Mouse (Mus musculus): ENCODE results near the gene Zfp65. TPM values are rescaled to one million over a fixed set of nuclear protein-coding genes. Genes with fewer than 3 reads are reported as not detected.
"Not testable (repeated sequence)": the region's sequence is repeated elsewhere in the genome, so short reads cannot be mapped to it uniquely, and the experiment has no call there.

Gene Zfp65
- polyA plus RNA-seq (2015; fragmentation: Nextera tagmentation; extraction: Ambion mirVana) = 1.3 and 2.1 TPM in 2 replicates

- peak within 1 kb of the TSS; percentile 54 for H3K4me2 ChIP-seq
- peak within 1 kb of the TSS; percentile 32; the same call in 1 of the 2 replicates for H3K9ac ChIP-seq
- no peaks in the 10 kb centered on the region for H3K36me3 ChIP-seq
- DNase-seq = no peak
- H3K27me3 ChIP-seq = no peaks in the 10 kb centered on the region
- 13% methylated on average over 18 of the region's 21 CpGs for WGBS (ENCODE audit: insufficient replicate concordance)
- peak within 1 kb of the TSS; percentile 53 for H3K4me3 ChIP-seq (replicated peaks)
- no peaks in the 10 kb centered on the region for H3K4me1 ChIP-seq (replicated peaks)
- ATAC-seq (ENCODE audit: low read depth) = peak; percentile 60; the same call in 1 of the 2 replicates
- no peak within 1 kb of the TSS for H3K27ac ChIP-seq
- 0 out of 2 replicates have a peak, but pooled peaks cover 4% of the 10 kb centered on the region for H3K9me3 ChIP-seq (replicated peaks)
Measured at GRCm38 (mm10) chr13:67728641-67729318, at the start of gene Zfp65. Gene Zfp65 (minus strand): TSS chr13:67729173.

- Histone ChIP-seq H3K4me1 (replicated peaks) (no peaks in the 10 kb centered on the region), H3K4me2 (no peak overlapping the region), H3K4me3 (replicated peaks) (no peak overlapping the region), H3K27me3 (no peaks in the 10 kb centered on the region), H3K27ac (no peak overlapping the region), H3K36me3 (no peaks in the 10 kb centered on the region), H3K9ac (no peak overlapping the region), H3K9me3 (replicated peaks) (no peaks in the 10 kb centered on the region)
- WGBS (ENCODE audit: insufficient replicate concordance) = 70% methylated on average over 2 of the region's 2 CpGs
- ATAC-seq (ENCODE audit: low read depth) (no peak), DNase-seq (no peak)
Measured at GRCm38 (mm10) chr13:67763031-67763768, 34.2 kb upstream of the Zfp65 start.

GRCm38 (mm10) chr13:67759966-67760365 lies 31.0 kb upstream of the Zfp65 start:
- H3K27ac ChIP-seq = no peak overlapping the region
- 84% methylated on average over 1 of the region's 1 CpGs for WGBS (ENCODE audit: insufficient replicate concordance)
- no peak overlapping the region for H3K9ac ChIP-seq

GRCm38 (mm10) chr13:67755761-67756160 lies 26.8 kb upstream of the Zfp65 start:
- H3K9me3 ChIP-seq (replicated peaks) = no peaks in the 10 kb centered on the region
- peaks cover 4% of the 10 kb centered on the region; the same call in 1 of the 2 replicates for H3K36me3 ChIP-seq
- no peak overlapping the region for H3K4me2 ChIP-seq
- DNase-seq = no peak
- no peak overlapping the region for H3K9ac ChIP-seq
- WGBS (ENCODE audit: insufficient replicate concordance) = 64% methylated on average over 6 of the region's 6 CpGs
- H3K4me3 ChIP-seq (replicated peaks) = peak overlapping the region; percentile 69; the same call in 1 of the 2 replicates
- peaks cover 8% of the 10 kb centered on the region for H3K4me1 ChIP-seq (replicated peaks)
- no peak overlapping the region for H3K27ac ChIP-seq
- no peak for ATAC-seq (ENCODE audit: low read depth)
- no peaks in the 10 kb centered on the region for H3K27me3 ChIP-seq

More at GRCm38 (mm10) chr13:67759966-67760365, 31.0 kb upstream of the Zfp65 start:
- no peaks in the 10 kb centered on the region for H3K9me3 ChIP-seq (replicated peaks)
- no peaks in the 10 kb centered on the region for H3K27me3 ChIP-seq
- no peaks in the 10 kb centered on the region; the same call in 1 of the 2 replicates for H3K4me1 ChIP-seq (replicated peaks)
- no peak overlapping the region for H3K4me2 ChIP-seq
- no peak overlapping the region for H3K4me3 ChIP-seq (replicated peaks)
- ATAC-seq (ENCODE audit: low read depth) (no peak), DNase-seq (no peak)
- H3K36me3 ChIP-seq = no peaks in the 10 kb centered on the region

- 7% methylated on average over 24 of the region's 24 CpGs for WGBS (ENCODE audit: insufficient replicate concordance)
- H3K4me2 ChIP-seq = peak within 1 kb of the TSS; percentile 62
- no peaks in the 10 kb centered on the region for H3K9me3 ChIP-seq (replicated peaks)
- ATAC-seq (ENCODE audit: low read depth) = peak; percentile 95
- H3K36me3 ChIP-seq = peaks cover 4% of the 10 kb centered on the region; the same call in 1 of the 2 replicates
- peaks cover 8% of the 10 kb centered on the region for H3K4me1 ChIP-seq (replicated peaks)
- no peak within 1 kb of the TSS for H3K27ac ChIP-seq
- H3K4me3 ChIP-seq (replicated peaks) = peak within 1 kb of the TSS; percentile 69
- H3K27me3 ChIP-seq = no peaks in the 10 kb centered on the region
- H3K9ac ChIP-seq = peak within 1 kb of the TSS; percentile 71
- peak; percentile 23 for DNase-seq
Measured at GRCm38 (mm10) chr13:67754333-67755306, 25.6 kb upstream of the Zfp65 start, which contains the start of gene Zfp85. Gene Zfp85 (minus strand): TSS chr13:67755228.

- Histone ChIP-seq H3K4me3 (replicated peaks) (no peak overlapping the region), H3K27ac (no peak overlapping the region), H3K27me3 (no peaks in the 10 kb centered on the region), H3K4me2 (no peak overlapping the region), H3K9ac (no peak overlapping the region), H3K36me3 (peaks cover 10% of the 10 kb centered on the region), H3K9me3 (replicated peaks) (0 out of 2 replicates have a peak, but pooled peaks cover 5% of the 10 kb centered on the region), H3K4me1 (replicated peaks) (no peaks in the 10 kb centered on the region)
- DNase-seq (no peak), ATAC-seq (ENCODE audit: low read depth) (no peak)
- 75% methylated on average over 9 of the region's 9 CpGs for WGBS (ENCODE audit: insufficient replicate concordance)
Measured at GRCm38 (mm10) chr13:67743896-67744295, 14.9 kb upstream of the Zfp65 start.

- WGBS (ENCODE audit: insufficient replicate concordance) = 72% methylated on average over 3 of the region's 3 CpGs
- Histone ChIP-seq H3K4me2 (no peak overlapping the region), H3K9ac (no peak overlapping the region), H3K4me1 (replicated peaks) (no peaks in the 10 kb centered on the region), H3K27ac (no peak overlapping the region), H3K4me3 (replicated peaks) (no peak overlapping the region), H3K36me3 (peaks cover 2% of the 10 kb centered on the region; the same call in 1 of the 2 replicates), H3K27me3 (no peaks in the 10 kb centered on the region), H3K9me3 (replicated peaks) (0 out of 2 replicates have a peak, but pooled peaks cover 5% of the 10 kb centered on the region)
- no peak for DNase-seq
- ATAC-seq (ENCODE audit: low read depth) = no peak
Measured at GRCm38 (mm10) chr13:67742941-67743340, 14.0 kb upstream of the Zfp65 start.

- 0 out of 2 replicates have a peak, but pooled peaks cover 13% of the 10 kb centered on the region for H3K9me3 ChIP-seq (replicated peaks)
- WGBS (ENCODE audit: insufficient replicate concordance) = 70% methylated on average over 9 of the region's 9 CpGs
- H3K4me2 ChIP-seq; DNase-seq; H3K9ac ChIP-seq; H3K4me3 ChIP-seq (replicated peaks); H3K4me1 ChIP-seq (replicated peaks); H3K36me3 ChIP-seq; H3K27me3 ChIP-seq; ATAC-seq (ENCODE audit: low read depth); H3K27ac ChIP-seq: not testable (repeated sequence)
Measured at GRCm38 (mm10) chr13:67734391-67734790, 5.4 kb upstream of the Zfp65 start.

- ATAC-seq (ENCODE audit: low read depth); H3K27me3 ChIP-seq; H3K27ac ChIP-seq; H3K4me1 ChIP-seq (replicated peaks); DNase-seq; H3K9me3 ChIP-seq (replicated peaks); H3K36me3 ChIP-seq: not testable (repeated sequence)
- 42% methylated on average over 4 of the region's 4 CpGs for WGBS (ENCODE audit: insufficient replicate concordance)
- peak overlapping the region; percentile 53 for H3K4me3 ChIP-seq (replicated peaks)
- peak overlapping the region; percentile 54 for H3K4me2 ChIP-seq
- 0 out of 2 replicates have a peak overlapping the region, but pooled peaks have one; percentile 32 for H3K9ac ChIP-seq
Measured at GRCm38 (mm10) chr13:67729441-67729840, 468 bp upstream of the Zfp65 start.

GRCm38 (mm10) chr13:67728106-67728505 lies 867 bp downstream of the Zfp65 start:
- 0 out of 2 replicates have a peak, but pooled peaks cover 4% of the 10 kb centered on the region for H3K9me3 ChIP-seq (replicated peaks)
- H3K4me1 ChIP-seq (replicated peaks) = peaks cover 3% of the 10 kb centered on the region
- H3K27ac ChIP-seq = no peak overlapping the region
- peak overlapping the region; percentile 54; the same call in 1 of the 2 replicates for H3K4me2 ChIP-seq
- DNase-seq (no peak), ATAC-seq (ENCODE audit: low read depth) (no peak)
- H3K9ac ChIP-seq = no peak overlapping the region
- H3K27me3 ChIP-seq = no peaks in the 10 kb centered on the region
- whole genome bisulfite sequencing (ENCODE audit: insufficient replicate concordance) = 63% methylated on average over 1 of the region's 1 CpGs
- peak overlapping the region; percentile 53; the same call in 1 of the 2 replicates for H3K4me3 ChIP-seq (replicated peaks)
- H3K36me3 ChIP-seq = no peaks in the 10 kb centered on the region

Measured in liver, embryonic 13.5 days (tissue).